Mouse (Mus musculus) ES-CJ7 (cell line): ENCODE results near the gene Cacna2d2.

ENCODE experiments used
- DNase-seq: peaks from one replicate; pipeline ENCODE4 v3.0.0; 2011; ENCODE audit warnings: low read depth, low spot score

Cacna2d2 gene

DNA sequence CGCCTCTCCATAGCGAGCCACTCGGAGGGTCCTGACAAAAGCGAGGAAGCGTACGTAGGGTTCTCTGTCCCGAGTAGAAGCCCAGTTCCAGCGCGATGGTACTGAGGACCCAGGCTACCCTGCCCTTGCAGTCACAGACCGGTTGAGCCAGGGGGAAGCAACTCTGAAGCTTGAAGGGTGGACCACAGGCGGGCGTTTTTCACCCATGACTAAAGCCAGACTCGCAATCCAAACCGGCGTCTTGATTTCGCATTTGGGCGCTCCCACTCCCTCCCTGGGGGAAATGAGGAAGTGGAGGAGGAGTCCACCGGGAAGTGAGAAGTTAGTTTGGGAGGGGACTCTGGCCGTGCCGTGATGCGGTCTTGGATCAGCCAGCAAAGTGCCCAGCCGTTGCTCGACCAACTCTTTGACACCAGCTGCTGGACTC is 155.6 kb downstream of the Cacna2d2 start:
- peak; percentile 65 for DNase-seq

DNA sequence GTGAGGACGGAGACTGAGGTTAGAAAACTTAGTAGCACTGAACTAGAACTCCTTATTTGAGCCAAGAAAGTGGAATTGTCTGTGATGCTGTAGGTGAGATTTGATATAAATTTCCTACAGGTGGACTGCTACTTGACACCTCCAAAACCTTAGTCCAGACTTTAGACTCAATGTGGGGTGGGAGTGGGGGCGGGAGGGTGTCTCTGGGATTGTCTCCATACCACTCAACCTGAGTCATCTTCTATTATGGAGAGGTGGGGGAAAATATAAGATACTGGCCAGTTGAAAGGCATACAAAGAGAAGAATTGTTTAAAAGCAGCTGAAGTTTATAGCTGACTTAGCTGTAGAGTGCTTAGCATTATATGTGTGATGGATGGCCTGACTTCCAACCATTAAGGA is 156.3 kb downstream of the Cacna2d2 start:
- no peak for DNase-seq

DNA sequence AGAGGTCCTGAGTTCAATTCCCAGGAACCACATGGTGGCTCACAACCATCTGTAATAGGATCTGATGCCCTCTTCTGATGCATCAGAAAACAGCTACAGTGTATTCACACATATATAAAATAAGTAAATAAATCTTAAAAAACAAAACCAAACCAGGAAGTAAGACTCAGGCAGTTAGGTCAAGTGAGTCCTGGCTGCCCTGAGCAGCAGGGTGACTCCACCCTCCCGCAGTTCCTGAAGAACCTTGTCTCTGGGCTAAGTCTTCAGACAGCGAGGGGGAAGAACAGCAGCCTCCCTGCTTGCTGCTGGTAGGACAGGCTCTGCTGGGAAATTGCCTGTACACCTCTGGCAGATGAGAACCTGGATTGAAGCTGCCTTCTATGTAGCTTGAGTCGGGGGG is 156.9 kb downstream of the Cacna2d2 start:
- no peak for DNase-seq

DNA sequence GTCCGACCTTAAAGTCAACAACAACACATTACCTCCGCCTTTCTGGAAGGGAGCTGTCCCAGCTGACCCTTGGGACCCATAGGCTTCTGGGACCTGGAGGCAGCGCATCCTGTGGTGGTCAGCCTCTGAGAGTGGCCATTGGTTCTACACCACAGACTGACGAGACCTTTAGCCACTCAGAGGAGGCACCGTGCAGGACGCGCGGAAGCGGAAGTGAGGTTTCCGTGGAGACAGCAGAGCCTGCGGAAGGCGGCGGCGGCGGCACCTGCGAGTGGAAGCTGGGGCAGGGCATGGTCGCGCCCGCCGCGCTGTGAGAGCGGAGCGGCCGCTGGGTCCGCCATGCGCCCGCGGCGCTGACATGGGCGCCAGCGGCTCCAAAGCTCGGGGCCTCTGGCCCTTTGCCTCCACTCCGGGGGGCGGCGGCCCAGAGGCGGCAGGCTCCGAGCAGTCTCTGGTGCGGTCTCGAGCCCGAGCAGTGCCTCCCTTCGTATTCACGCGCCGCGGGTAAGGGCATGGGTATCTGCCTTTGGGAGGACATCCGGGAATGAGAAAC is 163.7 kb downstream of the Cacna2d2 start, which contains the start of gene Tusc2:
Gene Tusc2, plus strand, starts transcription at position 227 of the 553 bp plus-strand sequence.
- DNase-seq, result peak; percentile 93

DNA sequence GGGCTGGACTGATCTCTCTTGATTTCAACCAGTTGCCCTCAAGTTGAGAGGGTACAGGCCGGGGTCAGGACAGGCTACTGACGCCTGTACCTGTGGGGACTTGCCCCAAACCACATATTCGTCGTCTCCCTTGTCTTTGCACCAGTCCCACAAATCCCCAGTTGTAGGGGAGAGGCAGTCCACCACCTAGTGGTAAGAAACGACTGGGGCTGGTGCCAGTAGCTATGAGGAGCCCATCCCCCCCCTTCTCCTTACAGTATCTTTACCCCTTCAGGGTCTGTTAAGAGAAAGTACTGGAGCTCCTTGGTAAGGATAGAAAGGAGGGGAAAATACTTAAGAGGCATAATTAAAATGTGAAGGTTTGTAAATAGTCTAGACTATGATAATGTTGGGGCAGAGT is 166.1 kb downstream of the Cacna2d2 start:
- peak; percentile 48 for DNase-seq

DNA sequence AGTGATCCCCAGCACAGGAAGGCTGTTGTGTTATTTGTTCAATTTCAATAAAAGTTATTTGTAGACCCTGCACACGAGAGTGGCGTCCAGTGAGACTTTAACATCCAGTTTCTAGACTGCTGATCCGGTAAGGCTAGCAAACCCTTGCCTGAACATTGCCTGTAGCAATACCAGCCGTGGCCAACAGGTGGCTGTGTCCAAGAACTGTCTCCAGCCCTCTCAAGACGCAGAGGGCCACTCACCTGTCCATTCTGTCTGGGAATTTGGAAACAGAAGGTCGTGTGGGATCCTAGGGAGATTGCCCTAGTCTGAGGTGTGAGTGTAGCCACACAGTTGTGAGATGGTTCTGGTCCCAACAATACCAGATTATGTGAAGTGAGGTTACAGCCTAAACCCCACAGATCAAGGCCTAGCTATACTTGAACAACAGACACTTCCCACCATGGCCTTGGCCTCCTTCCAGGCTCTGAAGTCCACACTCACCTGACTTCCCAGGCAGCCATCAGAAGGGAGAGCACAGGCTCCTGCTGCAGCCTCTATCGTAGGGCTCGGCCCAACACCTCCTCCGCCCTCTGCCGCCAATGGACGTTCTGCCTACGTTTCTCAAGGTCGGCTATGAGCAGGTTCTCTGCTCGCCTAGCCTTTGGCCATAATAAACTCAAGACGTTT is 166.8 kb downstream of the Cacna2d2 start:
- peak; percentile 70 for DNase-seq

DNA sequence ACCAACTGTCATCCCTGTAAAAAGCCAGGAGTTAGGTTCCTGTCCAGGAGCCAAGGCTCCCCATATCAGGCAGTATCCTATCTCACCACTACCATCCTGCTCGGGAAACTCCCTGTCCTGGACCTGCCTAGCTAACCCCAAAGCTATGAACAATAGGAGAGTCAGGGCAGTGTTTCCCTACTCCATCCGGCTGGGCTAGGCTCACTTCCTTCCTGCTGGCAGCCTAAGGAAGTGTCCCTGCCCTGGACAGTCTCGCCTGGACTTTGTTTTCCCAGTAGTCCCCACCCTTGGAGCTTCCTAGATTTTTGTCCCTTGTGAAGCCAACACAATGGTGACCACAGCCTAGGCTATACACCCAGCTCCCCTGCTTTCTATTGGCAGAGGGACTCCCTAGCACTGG is 167.4 kb downstream of the Cacna2d2 start:
- no peak for DNase-seq

DNA sequence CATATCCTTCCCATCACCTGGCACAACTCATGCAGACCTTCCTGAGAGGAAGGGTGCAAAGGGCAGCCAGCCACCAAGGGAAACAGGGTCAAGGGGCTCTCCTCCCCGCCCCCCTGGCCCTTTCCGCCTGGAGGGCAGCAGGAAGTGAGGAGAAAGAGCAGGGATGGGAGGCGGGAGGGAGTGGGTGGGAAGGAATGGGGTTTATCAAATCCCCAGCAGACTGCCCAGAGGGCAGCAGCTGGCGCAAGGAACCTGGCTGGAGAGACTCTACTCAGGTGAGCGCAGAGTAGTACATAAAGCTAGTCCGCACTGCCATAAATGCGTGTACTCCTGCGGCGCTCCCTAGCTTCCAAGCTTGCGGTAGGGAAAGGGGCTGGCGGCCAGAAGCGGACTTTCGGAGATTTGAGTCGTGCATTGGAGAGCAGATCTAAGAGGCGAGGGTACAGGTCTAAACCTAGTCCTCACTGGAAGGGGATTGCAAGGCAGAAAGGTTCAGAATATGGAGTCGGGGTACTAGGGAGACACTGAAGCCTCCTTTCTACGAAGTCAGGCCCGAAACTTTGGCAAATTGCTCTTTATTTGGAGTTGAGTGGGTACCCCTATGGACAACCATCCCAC is 168.4 kb downstream of the Cacna2d2 start, which contains the start of gene Hyal2:
Gene Hyal2, plus strand, starts transcription at position 244 of the 618 bp plus-strand sequence.
- DNase-seq, result no peak

DNA sequence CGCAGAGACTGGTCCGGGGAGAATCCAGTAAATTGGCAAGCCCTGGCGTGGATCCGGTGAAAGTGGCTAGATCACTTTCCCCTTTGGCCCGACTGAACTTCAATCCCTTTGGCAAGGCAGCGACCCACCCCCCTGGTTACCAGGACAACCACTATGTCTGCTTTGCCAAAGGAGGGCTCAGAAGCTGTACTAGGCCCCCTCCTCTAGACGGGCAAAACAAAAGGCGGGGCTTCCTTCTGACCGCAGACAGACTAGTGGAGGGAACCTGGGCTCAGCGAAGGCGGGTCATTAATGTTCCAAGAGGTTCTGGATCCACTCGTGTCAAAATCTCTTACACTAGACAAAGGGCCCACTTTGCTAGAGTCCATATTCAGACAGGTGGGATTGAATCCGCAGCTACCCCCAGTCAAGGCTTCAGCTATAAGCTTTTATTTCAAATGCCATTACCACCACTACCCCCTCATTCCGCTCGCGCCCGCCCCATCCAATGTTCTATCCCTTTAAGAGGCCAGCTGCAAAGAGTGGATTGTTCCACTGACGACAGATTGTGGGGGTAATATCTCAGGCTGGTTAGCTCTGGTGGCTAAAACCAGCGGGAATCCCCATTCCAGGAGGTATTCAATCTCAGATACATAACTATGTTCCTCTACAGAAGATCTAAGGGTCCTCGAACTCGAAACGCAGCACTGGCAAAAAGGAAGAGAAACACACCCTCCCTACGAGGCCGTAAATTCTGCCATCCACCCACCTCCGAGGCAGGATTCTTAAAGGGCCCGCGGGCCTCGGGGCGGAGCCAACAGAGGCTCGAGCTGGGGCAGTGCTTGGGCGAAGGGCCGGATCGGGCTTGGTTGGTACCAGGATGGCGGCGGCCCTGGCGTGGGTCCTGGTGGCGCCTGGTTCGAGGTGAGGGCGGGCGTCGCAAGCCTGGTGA is 169.2 kb downstream of the Cacna2d2 start:
- DNase-seq, result peak; percentile 87

DNA sequence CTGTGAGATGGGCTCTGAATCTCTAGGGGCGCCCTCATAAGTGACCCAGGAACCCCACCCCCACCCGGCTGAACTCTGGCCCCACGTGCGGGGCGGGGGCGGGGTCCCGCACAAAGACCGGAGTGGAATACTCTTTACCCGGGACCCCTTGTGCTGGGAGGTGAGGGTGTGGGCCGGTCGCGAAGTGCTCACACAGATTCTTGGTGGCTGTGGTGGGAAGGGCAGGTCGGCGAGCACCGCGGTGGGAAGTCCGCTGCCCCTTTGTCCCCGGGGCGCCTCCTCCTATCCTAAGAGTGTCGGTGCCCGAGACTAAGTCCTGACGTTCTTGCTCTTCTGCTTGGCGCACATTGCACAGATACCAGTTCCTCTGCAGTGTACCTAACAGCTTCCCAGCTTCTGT is 169.9 kb downstream of the Cacna2d2 start:
- DNase-seq, result peak; percentile 54

DNA sequence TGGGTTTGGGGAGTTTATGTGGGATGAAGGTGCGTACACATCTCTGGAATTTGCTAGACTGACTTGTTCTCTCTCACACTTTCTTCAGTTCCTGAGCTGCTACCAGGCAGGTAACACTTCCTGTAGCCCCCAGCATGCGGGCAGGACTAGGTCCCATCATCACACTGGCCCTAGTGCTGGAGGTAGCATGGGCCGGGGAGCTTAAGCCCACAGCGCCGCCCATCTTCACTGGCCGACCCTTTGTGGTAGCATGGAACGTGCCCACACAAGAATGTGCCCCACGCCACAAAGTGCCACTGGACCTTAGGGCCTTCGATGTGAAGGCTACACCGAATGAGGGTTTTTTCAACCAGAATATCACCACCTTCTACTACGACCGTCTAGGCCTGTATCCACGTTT is 170.6 kb downstream of the Cacna2d2 start:
- DNase-seq, result no peak

DNA sequence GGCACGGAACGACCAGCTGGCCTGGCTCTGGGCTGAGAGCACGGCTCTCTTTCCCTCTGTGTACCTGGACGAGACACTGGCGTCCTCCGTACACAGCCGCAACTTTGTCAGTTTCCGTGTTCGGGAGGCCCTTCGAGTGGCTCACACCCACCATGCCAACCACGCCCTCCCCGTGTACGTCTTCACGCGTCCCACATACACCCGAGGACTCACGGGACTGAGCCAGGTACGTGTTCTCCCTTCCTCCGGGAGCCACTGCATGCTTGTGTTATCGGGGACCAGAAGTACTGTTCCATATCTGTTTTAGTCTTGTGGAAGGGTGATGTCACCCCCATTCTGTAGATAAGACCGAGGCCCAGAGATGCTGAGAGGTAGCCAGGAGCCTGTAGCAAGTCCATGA is 171.4 kb downstream of the Cacna2d2 start:
- DNase-seq, result no peak

DNA sequence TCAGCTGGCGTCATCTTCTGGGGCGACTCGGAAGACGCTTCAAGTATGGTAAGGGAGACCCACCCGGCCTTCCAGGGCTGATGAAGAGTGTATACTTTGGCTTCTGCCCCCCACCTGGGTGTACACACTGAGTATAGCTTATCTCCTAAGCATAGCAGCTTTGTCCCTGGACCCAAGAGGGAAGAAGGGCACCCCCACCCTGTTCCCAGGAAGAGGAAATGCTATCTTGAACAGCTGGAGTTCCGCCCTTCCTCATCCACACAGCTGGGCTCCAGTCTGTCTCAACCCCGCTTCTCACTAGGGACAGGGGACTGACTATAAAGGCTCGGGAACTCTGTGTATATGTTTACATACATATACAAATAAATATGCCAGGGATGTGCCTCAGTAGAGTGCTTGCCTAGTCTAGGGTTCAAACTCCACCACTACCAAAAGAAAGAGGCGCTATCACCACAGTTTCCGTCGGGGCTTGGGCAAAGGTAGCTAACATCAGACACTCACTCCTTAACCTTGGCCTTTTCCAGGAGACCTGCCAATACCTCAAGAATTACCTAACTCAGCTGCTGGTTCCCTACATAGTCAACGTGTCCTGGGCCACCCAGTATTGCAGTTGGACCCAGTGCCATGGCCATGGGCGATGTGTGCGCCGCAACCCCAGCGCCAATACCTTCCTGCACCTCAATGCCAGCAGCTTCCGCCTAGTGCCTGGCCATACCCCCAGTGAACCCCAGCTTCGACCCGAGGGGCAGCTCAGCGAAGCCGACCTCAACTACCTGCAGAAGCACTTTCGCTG is 172.3 kb downstream of the Cacna2d2 start:
- DNase-seq, result no peak

DNA sequence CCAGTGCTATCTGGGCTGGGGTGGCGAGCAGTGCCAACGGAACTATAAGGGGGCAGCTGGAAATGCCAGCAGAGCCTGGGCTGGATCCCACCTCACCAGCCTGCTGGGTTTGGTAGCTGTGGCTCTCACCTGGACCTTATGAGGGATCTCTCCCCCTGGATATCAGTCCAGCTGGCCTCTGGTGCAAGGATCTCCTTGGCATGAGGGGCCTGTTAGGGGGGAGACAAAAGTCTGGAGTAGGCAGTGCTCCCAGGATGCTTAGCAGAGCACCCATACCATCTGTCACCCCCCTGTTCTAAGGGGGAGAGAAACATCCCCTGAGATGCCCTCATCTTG is 172.9 kb downstream of the Cacna2d2 start:
- no peak for DNase-seq

DNA sequence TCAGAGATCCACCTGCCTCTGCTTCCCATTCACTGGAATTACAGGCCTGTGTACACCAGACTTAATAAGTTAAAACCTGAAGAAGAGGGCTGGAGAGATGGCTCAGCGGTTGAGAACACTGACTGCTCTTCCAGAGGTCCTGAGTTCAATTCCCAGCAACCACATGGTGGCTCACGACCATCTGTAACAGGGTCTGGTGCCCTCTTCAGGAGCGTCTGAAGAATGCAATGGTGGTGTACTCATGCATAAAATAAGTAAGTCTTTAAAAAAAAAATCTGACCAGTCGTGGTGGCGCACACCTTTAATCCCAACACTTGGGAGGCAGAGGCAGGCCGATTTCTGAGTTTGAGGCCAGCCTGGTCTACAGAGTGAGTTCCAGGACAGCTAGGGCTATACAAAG is 174.4 kb downstream of the Cacna2d2 start:
- peak; percentile 78 for DNase-seq

DNA sequence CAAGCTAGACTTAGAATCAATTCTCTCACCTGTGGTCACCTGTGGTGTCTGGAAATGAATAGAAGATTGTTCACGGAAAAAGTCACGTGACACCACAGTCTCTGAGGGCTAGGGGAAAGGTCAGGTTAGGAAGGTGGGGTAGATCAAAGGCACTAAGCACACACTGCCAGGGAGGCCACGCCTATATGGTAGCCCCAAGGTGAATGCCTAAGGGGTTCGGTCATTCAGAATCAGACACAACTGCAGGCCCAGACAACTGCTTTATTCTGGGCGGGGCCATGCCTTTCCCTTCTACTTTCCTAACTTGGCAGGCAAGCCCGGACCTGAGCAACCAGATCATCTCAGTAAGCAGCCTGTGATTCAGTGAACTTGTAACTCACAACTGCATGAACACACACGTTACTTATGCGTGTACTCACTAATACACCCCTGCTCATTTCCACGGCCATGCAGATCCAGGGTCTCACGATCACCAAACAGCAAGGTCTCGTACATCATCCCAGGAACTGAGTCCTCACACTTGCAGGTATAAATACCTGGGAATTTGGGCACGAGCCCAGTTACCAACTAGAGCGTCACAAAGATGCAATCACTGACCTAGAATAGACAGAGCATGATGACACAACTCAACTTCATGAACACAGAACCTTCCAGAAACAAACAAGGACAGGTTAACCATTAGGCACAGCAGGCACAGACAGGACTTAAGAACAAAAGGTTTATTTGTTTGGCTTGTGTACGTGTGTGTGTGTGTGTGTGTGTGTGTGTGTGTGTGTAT is 176.4 kb downstream of the Cacna2d2 start:
- peak; percentile 96 for DNase-seq

DNA sequence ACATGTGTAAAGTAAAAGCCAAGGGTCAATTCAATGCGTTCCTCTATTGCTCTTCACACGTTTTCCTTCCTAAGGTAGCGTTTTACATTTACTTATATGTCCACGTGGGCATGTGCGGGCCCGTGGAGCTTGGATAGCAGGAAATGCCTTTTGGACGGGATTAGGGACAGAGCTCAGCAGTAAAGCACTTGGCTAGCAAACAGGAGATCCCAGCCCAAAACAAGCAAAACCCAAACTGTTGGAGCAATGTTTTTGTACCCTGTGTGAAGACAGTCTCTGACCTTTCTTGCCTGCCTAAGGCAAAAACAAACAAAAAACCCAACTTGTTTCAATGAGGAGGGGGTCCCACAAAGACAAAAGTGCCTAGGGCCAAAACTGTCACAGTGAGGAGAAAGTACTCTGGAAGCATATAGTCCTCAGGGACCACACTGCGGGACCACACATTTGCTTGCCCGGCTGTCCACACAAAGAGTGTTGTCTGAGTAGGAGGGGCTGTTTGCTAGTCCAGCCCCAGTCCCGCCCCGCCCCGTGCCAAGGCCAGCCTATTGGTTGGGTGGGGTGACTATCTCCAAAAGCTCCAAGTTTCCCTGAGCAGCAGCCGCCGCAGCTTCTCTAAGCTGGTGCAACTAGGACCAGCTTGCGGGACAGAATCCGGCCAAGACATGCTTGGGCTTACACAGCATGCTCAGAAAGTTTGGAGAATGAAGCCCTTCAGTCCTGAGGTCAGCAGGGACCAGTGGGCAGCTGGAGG is 177.1 kb downstream of the Cacna2d2 start, which contains the start of gene Hyal1:
Gene Hyal1, plus strand, starts transcription at position 571 of the 751 bp plus-strand sequence.
- peak; percentile 86 for DNase-seq

DNA sequence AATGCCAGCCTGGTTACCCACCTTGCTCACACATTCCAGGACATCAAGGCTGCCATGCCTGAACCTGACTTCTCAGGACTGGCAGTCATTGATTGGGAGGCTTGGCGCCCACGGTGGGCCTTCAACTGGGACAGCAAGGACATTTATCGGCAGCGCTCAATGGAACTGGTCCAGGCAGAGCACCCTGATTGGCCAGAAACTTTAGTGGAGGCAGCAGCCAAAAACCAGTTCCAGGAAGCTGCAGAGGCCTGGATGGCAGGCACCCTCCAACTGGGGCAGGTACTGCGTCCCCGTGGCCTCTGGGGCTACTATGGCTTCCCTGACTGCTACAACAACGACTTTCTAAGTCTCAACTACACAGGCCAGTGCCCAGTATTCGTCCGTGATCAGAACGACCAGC is 178.5 kb downstream of the Cacna2d2 start:
- DNase-seq, result no peak

DNA sequence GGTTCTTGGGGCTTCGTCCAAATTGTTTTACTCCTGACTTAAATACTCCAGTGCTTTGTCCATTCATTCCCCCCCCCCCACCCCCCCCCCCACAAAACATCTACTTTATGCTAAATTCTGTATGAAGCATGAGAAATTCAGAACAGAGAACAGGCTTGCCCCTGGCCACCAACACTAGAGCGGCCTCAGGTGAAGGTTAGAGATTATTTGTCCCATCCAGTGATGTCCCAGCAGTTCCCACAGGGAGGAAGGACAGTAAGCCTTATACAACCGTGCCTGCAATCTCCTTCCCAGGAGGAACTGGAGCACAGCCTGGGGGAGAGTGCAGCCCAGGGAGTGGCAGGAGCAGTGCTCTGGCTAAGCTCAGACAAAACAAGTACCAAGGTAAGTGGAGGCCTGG is 179.2 kb downstream of the Cacna2d2 start, which contains the start of gene Naa80:
Gene Naa80, plus strand, starts transcription at position 301 of the 400 bp plus-strand sequence.
- no peak for DNase-seq
